Mouse (Mus musculus) thymus, postnatal 0 days (tissue): ENCODE measurements around the gene Dhx32. TPM values are rescaled to one million over a fixed set of nuclear protein-coding genes. Genes with fewer than 3 reads are reported as not detected.

ENCODE experiments used
- DNase-seq: peaks from one replicate; pipeline ENCODE4 v3.0.0-alpha.2; 2015; ENCODE audit warnings: low spot score
- polyA plus RNA-seq: library from polyadenylated mRNA; unstranded; fragments of >200 nt; fragmentation: Nextera tagmentation; extraction: Ambion mirVana; gene quantifications from 2 replicates; pipeline ENCODE4 v1.2.1, GENCODE M21; 2015

Dhx32 gene
- 23.3 and 23.7 TPM in 2 replicates for polyA plus RNA-seq

DNA sequence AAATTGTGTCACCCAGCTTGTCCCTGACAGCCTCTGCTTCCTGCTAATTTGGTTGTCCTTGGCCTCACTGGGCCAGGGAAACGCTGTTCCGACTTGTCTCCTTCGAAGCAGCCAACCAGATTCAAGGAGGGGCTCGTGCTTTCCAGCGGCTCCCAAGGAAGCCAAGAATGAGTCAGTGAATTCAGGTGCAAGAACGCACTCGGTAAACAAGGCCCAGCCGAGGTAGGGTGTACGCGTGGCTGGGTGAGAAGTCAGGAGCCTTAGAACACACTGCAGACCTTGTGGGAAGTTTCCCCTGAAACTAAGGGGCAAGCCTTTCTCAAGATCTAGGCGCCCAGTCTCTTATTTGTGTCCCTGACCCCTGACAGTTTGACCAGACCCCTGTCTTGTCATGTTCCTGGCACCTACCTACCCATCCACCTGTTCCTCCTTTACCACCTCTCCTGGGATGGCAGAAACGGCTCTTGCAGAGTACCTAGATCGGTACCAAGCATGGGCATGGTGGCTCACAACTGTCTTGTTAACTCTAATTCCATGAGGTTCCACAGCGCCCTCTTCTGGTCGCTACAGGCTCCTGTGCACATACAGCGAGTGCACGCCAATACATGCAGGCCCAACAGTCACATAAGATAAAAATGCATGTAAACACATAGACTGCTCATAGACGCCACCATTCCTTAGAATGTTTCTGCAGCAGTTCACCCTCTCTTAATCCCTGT is at the start of gene Dhx32:
TSS of gene Dhx32 (minus strand) at position 10 of the 719 bp plus-strand sequence.
- peak; percentile 69 for DNase-seq

DNA sequence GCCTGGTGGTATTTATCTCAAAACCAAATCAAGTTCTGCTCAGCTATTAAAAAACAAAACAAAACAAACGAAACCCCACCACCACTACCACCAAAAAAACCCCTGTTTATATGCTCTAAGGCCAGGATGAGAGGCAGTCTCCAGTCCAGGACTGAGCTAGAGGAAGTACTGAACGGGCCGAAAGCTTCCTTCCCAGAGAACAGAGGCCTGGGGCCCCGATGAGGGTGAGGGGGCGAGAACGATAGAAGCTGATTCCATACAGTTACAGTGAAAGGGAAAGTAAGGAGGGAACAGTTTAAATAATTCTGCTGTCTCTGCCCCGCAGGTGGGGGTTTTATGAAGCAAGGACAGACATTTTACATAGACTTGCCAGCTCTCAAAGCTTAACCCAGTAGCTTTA is 47.1 kb upstream of the Dhx32 start:
- no peak for DNase-seq

DNA sequence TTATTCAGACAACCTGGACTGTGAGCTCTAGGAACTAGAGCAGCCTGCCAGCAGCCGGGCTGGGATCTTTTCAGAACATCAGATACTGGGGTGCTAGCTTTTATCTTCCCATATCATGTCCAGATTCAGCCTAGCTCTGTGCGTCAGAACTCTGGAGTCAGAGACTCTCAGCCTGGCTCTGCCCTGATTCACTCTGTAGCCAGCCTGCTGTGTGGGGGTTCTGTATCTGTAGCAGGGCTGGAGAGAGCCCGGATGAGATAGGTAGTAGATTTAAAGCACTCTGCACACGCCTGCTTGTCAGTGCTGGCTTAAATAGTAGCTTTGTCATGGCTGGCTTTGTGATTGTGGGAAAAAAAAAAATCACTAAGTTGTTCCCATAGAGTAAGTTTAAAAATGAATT is 46.0 kb upstream of the Dhx32 start:
- DNase-seq, result no peak

DNA sequence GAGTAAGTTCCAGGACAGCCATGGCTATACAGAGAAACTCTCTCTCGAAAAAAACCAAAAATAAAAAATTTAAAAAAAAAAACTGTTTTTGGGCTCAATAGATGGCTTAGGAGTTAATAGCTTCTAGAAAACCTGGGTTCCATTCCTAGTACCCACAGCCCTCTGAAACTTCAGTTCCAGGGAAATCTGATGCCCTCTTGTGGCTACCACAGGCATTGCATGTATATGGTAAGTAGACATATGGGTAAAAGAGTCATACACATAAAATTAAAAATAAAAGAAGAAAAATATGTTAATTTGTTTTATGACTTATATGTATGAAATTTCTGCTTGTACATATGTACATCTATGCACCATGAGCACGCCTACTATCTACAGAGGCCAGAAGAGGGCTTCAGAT is 42.1 kb upstream of the Dhx32 start:
- DNase-seq, result peak; percentile 20

DNA sequence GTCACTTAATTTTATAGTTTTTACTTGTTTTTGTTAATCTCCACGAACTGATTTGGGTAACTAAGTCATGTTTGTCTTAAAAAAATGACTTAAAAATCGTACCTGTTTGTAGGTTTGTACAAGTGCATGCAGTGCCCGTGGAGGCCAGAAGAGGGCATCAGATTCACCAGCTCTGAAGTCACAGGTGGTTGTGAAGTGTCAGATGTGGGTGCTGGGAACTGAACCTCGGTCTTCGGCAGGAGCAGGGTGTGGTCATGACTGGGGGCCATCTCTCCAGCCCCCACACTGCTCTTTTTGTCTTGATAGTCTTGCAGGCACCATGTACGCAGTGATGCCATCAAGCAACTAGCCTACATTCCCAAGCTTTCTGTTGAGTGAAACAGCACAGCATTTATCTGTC is 41.2 kb upstream of the Dhx32 start:
- DNase-seq, result no peak

DNA sequence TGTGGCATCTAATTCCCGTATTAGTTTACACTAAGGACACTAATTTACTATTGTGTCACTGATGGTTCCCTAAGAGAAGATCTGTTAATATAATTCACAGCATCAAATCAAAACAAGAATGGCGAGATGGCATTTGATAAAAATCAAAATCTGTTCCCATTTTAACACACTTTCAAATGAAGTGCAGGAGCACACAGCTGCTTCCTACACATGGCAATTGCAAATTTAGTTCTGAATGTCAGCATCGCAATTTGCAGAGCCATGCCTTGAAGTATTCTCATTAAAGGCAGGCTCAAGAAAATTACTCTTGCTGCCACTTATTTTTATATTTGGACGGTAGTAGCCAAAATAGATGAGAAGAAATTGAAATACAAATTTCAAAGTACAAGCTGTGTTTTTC is 30.8 kb upstream of the Dhx32 start:
- DNase-seq, result no peak

DNA sequence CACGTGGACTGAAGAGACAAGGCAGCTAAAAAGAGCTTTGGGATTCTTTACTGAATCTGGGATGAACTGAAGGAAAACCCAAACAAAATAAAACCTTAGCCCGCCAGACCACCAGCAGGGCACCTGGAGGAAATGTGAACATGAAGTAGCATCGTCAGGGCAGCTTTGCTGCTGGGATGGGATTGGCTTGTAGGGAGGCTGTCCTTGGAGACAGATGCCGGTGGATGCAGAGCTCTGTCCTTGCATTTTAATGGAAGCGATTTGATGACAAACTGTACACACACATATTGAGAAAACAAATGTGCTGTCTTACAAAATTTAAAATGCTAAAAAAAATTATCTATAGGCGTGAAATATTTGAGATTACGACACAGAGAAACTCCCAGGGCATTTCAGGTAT is 30.4 kb upstream of the Dhx32 start:
- no peak for DNase-seq

DNA sequence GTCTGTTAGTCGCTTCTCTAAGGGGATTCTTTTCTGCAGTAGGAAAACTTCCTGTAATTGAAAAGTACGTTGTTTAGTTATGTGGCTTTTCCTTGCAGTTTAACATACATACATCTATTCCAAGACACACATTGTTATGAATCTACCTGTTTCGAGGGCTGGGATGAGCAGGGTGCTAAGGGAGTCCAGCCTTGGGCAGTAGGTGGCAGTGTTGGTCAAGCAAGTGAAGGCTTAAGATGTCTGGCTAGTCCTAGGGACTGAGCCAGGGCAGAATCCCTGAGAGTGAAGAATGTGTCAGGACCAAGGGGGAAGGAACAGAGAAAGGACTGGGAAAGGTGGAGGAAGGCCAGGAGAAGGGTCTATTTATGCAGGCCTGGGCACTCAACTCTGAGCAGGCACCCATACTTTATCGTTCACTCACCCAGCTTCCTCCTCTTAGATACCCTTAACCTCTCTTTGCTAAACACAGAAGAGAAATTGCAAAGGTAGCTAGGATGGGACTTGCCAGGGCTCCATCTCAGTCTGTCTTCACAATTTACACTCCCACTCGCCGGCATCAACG is 23.2 kb upstream of the Dhx32 start:
- DNase-seq, result peak; percentile 21

DNA sequence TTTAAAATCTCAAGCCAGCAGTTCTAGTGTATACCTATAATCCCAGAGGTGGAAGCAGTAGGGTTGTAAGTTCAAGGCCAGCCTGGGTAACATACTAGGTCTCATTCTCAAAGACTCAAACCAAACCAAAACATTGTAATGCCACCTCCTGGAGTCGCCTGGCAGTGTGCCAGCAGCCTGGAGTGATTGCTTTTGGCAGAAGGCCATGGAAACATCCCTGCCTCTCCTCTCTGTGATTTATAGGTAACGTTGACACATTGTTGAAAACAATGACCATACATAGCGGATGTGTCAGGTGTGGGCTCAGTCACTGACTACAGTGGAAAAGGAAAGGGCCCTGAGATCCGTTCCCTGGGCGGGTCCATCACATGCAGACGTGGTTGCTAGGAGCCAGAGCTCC is 19.3 kb upstream of the Dhx32 start:
- no peak for DNase-seq

DNA sequence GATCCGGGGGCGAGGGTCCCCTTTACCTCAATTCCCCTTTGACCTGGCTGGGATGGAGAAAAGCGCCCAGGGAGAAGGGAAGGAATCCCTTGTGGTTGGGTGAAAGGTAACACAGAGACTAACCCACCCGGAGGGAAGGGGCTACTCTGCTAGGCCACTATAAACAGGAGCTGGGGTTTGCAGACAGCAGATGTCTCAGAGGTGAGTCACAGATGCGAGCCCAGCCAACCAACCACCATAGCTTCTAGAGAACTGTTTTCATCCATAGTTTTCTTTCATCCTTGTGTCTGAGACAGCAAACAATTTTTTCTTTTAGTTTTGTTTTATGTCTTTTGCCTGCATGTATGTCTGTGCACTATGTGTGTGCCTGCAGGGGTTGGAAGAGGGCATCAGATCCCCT is 17.4 kb upstream of the Dhx32 start:
- no peak for DNase-seq

DNA sequence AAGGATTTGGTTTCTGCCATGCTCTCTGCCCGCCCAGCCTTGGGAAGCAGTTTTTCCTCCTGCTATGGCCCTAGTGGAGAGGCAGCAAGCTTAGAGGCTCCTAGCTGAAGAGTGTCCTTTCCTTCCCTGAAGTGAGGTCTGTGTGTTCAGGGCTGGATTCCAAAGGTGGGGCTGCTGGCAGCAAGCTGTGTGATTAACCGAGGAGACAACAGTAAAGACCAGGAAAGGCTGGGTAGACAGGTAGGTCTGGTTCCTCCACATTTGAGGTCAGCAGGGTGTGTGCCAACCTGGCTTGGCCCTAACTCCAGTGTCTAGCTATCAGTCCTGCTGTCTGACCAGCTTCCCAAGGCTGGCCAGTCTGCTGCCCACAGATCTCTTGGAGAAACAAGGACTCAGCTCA is 12.2 kb upstream of the Dhx32 start:
- DNase-seq, result no peak

DNA sequence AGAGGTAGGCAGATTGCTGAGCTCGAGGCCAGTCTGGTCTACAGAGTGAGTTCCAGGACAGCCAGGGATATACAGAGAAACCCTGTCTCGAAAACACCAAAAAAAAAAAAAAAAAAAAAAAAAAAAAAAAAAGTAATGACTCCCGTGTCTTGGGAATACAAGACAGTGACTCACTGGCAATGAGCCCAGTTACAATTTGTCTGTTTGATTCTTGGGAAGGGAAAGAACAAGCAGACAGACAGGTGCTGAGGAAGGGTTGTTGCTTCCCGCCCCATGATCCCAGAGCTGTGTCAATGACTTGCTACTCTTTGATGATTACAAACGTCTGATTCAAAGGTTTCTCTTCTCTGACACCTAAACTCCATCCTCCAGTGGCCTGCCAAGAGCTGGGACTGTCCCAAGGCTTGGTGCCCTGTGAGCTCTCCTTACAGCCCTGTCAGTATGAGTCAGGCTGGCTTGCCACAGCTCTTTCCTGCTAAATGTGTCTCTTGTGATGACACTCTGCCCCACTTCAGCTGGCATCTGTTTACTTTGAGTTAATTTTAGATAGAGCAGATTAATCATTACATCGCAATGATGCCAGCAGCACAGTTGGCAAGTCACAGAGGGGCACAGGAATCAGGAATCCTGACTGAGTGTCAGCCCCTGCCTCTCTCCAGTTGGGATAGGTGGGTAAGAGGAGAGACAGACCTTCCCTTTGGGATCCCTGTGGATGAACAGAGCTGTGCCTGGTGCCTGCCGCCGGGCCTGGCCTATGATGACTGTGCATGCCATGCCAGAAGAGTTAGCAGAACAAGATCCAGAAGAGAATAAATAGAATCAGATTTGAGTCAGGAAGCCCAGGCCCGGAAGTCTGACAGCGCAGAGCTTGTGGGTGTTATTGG is 11.0 kb upstream of the Dhx32 start:
- DNase-seq, result no peak

DNA sequence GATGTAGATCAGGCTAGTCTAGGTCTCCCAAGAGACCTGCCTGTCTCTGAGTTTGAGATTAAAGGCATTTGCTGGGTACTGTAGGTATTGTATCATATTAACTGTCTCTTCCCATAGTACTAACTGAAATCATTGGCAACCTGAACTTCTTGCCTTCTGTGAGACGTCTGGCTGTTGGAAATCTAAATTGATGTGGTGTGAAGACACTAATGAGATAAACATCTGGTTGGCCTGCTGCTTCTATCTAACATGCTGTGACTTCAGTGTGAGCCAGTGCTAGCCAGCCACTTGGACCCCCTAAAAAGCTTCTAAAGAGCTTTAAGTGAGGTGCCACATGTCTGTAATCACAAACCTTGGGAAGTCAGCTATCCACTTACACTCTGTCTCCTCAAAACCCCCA is 10.2 kb upstream of the Dhx32 start:
- DNase-seq, result no peak

DNA sequence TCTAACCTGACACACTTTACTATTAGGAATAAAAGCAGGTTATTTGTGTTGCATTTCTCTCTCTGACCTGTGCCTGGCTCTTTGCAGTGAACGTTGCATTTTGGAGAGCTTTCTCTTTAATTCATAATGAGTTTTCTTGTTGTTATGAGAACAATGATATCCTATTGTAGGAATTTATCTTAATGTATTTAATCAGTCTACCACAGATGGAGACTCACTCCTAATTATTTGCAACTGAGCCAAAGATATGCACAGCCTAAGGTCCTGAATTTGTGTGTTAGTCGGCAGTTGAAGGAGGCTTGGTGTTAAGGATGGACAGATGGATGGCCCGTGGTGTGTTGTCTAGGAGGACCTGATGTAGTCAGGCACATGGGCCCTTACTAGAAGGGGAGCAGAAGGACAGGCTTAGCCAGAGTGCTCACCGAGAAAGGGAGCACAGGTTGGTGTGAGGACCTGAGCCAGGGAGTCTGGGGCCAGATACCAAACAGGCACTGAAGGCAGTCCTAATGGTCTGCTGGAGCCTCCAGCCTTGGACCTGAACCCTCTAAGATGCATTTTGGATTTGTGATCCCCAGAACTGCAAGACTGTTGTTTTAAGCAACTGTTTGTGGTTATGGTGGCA is 8.2 kb upstream of the Dhx32 start:
- DNase-seq, result no peak

DNA sequence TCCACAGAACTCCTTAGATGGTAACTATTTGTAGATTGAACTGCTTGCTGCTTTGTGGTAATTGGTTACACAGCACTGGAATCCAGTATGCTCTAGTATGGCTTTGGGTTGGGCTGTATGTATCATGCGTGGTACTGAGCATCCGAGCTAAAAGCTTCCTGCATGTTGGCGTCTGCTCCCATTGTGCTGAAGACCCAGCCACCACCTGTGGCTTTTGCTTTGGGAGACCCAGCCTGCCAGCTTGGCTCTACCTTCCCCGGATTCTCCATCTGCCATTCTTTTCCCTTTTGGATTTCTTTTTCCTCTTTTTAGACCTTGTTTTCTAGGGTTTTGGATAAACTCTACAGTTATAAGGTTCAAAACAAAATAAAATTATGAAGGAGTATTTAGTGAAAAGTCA is 7.6 kb upstream of the Dhx32 start:
- DNase-seq, result no peak

DNA sequence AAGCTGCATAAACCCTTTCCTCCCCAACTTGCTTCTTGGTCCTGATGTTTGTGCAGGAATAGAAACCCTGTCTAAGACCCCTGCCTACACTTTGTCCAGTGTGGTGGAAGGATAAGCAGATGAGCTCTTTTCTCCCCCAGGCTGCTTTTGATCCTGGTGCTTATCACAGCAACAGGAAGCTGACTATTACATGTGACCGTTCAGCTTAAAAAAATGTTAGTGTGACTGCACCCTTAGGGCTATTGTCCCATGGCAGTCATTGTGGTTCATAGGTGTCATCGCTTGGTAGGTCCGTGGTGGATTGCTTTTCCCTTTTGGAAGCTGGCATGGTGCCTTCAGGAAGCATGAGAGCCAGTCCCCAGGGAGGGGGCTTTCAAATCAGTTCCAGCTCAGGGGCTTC is 5.6 kb upstream of the Dhx32 start:
- DNase-seq, result no peak

DNA sequence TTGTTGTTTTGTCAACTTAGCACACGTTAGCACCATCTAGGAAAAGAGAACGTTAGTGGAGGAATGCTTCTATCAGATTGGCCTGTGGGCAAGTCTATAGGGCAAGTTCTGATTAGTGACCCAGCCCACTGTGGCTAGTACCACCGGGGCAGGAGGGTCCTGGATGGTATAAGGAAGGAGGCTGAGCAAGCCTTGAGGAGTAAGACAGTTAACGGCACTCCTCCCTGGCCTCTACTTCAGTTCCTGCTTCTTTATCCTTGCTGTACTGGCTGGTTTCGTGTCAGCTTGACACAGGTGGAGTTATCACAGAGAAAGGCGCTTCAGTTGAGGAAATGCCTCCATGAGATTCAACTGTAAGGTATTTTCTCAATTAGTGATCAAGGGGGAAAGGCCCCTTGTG is 5.0 kb upstream of the Dhx32 start:
- DNase-seq, result no peak

DNA sequence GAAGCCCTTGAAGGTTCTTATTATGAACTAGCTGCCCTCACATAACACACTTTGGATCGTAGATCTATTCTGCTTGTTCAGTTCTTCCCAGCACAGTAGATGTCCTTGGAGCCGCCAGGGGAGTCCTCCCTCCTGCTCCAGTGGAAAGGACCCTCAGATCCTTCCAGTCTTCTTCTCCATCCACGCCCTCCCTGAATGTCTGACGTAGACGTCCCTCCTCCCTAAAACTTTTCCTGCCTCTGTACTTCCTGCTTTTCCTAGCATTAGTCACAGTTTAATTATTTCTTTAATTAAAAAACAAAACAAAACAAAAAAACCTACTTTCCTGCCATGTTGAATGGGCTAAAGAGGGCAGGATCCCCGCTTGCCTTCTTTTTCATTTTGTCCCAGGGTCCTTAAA is 535 bp downstream of the Dhx32 start:
- DNase-seq, result no peak

DNA sequence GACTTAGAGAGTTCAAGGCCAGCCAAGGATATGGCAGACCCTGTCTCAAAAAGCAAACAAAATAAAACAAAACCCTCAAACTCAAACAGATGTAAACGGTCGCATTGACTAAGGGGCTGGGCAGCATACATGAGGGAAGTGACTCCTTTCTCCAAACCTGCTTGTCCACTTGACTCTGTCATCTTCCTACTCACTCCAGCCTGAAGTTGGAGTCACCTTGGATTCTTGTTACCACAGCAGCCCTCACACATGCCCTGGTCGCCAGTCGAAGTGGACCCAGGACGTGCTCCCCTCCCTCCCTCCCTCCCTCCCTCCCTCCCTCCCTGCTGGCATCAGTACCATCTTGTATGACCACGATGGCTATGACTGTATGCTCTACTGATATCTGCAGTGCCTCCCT is 943 bp downstream of the Dhx32 start:
- DNase-seq, result no peak

DNA sequence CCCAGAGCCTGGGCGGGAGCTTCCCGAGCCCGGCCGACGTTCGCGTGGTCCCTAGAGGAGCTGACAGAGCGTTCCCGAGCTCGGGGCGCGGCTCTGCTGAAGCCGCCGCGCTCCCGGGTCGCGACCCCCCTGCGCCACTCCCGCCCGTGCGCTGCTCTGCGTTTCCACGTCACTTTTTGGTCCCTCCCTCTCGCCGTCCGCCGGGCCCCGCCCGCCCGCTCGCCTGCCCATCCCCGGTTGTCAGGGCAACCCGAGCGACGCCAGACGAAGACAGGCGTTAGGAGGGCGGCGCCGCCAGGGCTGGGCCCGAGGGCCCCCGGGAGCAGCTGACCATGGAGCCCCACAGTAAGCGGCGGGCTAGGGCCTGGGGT is 5.9 kb downstream of the Dhx32 start, which contains the start of gene Fank1:
TSS of gene Fank1 (plus strand) at position 236 of the 371 bp plus-strand sequence.
- peak; percentile 88 for DNase-seq

DNA sequence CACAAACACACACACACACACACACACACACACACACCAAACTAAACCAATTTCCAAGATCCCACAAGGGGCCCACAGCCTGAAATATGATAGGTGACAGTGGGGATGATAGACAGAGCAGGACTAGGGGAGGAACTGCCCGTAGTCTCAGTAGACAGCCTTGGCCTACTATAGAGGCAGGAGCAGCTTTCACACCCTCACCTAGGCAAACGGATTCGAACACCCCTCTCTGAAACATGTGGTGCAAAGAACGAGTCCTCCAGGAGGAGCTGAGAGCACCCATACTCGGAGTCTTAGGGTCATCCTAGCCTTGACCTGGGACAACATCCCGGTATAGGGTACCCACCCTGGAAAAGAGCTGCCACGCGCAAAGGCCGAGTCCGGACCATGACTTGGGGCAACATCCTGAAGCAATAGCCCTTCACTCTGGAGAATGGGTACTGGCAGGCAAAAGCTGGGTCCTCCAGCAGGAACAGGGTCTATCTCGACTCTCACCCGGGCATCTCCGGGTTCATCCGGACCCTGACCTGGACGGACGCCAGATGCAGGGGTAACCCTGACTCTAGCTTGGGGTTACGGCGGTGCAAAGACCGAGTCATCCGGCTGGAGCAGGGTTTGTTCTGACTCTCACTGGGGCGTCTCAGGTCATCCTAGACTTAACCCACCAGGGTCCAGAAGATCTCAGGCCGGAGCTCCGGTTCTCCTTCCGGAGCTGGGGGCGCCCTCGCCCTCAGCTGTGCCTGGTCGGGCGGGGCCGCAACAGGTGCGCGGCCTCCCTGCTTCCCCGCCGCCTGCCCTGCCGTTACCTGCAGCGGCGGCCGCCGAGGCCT is 6.5 kb downstream of the Dhx32 start:
- peak; percentile 2 for DNase-seq
